Mouse (Mus musculus): ENCODE measurements around the gene Zbed4.

DNA sequence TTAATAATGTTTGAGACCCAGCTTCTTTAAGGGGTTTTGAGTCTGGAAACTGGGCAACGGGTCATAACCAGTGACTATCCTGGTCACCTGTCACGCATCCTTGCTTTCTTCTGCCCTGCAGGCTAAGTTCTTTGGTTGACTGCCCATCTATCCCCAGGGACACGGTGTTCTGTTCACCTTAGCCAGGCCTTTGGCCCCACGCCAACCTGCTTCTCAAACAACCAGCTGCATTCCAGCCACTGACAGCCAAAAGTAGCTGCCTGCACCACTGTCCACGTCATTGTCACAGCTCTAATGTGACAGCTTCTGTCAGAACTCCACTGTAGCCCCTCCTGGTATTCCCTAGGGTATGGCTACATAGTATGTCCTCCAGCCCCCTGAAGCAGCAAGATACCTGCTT lies 80.0 kb downstream of the Zbed4 start:
- TF ChIP-seq CTCF (IDR thresholded peaks at IDR 0.05; ENCODE audit: low read depth, low read length) (no peak), POLR2A (IDR thresholded peaks at IDR 0.05; ENCODE audit: extremely low read depth, insufficient read depth, low read length) (no peak)
